Mouse (Mus musculus) Patski (cell line): ENCODE measurements around the gene Hs1bp3. TPM values are rescaled to one million over a fixed set of nuclear protein-coding genes. Genes with fewer than 3 reads are reported as not detected.
A peak's percentile ranks its signal among the peaks of the same experiment; 100 is the strongest.

Experiments used
- ATAC-seq: fragments of 100-300 bp; one replicate; pipeline ENCODE4 v1.8.0; 2021
- CTCF ChIA-PET: fragments of 350-600 bp; sonication (Branson Sonifier 250); formaldehyde crosslinking; loops from one replicate; lab custom pipeline; 2022; ENCODE audit warnings: inconsistent platforms; lab: Charles Lee
- POLR2A ChIA-PET: fragments of 350-600 bp; sonication (Branson Sonifier 250); formaldehyde crosslinking; loops from one replicate; lab custom pipeline; 2022; ENCODE audit warnings: antibody characterized with exemption, inconsistent platforms; lab: Charles Lee
- DNase-seq: peaks from one replicate; pipeline ENCODE4 v3.0.0-alpha.2; 2011; ENCODE audit warnings: low read depth, low spot score
- H3K27me3 ChIP-seq: fragments of 371-371 bp; one replicate; pipeline ENCODE4 v1.5.1; 2021
- CTCF ChIP-seq: fragments of 100-300 bp; IDR thresholded peaks from one replicate; pipeline ENCODE4 v1.5.1; 2021
- in situ Hi-C: fragments of 300-500 bp; cut with MboI; formaldehyde crosslinking; loops from 3 replicates; pipeline ENCODE4 v1.11.1; 2018; ENCODE audit warnings: low pct_unique_long_range_greater_than_20kb, mixed read lengths
- polyA plus RNA-seq: library from polyadenylated mRNA; unstranded; gene quantifications from one replicate; pipeline ENCODE4 v1.2.3, GENCODE M21; 2021

Gene Hs1bp3
- polyA plus RNA-seq, 1 experiment from 2014 or later: 34.4 TPM

DNA sequence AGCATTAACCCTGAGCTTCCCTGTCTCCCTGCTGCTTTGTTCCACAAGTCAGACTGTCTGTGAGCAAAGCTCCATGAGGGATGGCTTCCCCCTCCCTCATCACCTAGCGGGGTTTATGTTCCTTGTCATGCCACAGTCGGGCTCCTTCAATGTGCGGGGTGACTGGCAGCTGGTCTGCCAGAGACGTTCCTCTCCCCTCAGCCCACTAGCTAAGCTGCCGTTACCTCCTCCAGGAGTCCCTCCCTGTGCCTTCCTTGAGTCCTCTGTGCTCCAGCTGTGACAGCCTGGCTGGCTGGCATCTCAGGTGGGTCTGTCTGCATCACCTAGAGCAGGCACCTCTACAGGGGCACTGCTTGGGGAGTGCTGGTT, 18.9 kb downstream of the Hs1bp3 start:
- ChIA-PET POLR2A (interaction anchor here (1.2 kb wide), 1 partner anchor 166 kb away, joined by 7 read pairs; no protein-coding TSS in a partner anchor), CTCF (no interaction called here)
- ATAC-seq (no peak), DNase-seq (no peak)
- H3K27me3 ChIP-seq: no peaks in the 10 kb centered on the region
- in situ Hi-C loops: loop anchor here (5.0 kb wide), 1 partner anchor 45 kb away; no protein-coding TSS in a partner anchor
- no peak for TF ChIP-seq CTCF

DNA sequence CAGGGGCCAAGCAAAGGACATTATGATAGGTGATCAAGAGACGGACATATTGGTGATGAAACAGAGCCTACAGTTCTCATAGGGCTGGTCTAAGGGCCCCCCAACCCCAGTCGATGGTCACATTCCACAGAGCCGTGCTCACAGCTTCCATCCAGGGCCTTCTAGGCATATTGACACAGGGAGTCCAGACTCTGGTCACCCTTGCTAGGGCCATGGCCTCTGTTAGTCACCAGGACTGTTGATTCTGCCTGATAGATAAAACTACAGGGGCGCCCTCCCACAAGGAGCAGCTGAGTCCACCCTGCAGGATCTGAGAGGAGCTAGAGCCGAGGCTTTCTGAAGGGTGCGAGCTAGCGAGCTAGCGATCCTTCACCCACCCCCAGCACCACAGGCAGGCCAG, 20.4 kb downstream of the Hs1bp3 start:
- no peak for TF ChIP-seq CTCF
- CTCF ChIA-PET: interaction anchor here (1.0 to 2.2 kb wide), 6 partner anchors 12 to 212 kb away, joined by 3 to 13 read pairs (median 4); partner anchors contain the start of gene Rhob
- POLR2A ChIA-PET: interaction anchor here (1.2 to 1.5 kb wide), 4 partner anchors 17 to 166 kb away, joined by 3 to 9 read pairs (median 4); partner anchors contain the start of gene Rhob
- no peak for DNase-seq
- in situ Hi-C loops: loop anchor here (5.0 kb wide), 1 partner anchor 44 kb away; no protein-coding TSS in a partner anchor
- no peaks in the 10 kb centered on the region for H3K27me3 ChIP-seq
- peak; percentile 2 for ATAC-seq

DNA sequence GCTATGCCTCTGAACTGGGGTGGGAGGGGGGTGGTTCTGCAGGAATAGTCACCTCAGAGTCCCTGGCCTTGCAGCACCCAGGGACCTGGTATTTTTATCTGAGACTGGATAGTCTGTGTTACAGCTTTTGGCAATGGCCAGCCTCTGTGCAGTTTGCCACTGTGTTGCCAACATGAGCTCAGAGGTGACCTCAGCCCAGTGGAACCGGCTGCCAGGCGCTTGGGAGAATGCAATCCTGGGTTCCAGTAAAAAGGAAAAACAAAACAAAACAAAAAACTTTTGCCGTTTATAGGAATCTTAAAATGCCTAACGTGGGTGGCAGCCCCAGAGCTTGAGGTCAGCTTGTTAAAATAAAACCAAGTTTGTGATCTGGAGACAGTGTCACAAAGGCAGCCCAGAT, 21.0 kb downstream of the Hs1bp3 start:
- in situ Hi-C loops: loop anchor here (5.0 kb wide), 1 partner anchor 43 kb away; no protein-coding TSS in a partner anchor
- no peak for DNase-seq
- no peaks in the 10 kb centered on the region for H3K27me3 ChIP-seq
- ChIA-PET CTCF (interaction anchor here (1.0 to 2.2 kb wide), 5 partner anchors 13 to 212 kb away, joined by 3 to 13 read pairs (median 4); partner anchors contain the start of gene Rhob), POLR2A (interaction anchor here (1.0 to 1.5 kb wide), 5 partner anchors 16 to 165 kb away, joined by 3 to 5 read pairs (median 4); partner anchors contain the start of gene Rhob)
- no peak for TF ChIP-seq CTCF
- peak; percentile 77 for ATAC-seq

DNA sequence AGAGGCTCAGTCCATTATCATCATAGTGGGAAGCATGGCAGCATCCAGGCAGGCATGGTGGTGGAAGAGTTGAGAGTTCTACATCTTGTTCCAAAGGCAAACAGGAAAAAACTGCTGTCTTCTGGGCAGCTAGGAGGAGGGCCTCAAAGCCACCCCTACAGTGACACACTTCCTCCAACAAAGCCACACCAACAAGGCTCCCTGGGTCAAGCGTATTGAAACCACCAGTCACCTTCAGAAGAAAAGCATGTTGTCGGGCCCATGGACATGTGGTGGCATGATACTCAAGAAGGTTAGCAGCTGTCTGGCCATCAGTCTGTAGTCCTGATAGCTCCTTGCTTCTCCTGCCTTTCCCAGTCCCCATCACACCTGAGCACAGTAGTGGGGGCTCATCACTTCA, 22.3 kb downstream of the Hs1bp3 start:
- ATAC-seq (no peak), DNase-seq (no peak)
- CTCF ChIA-PET: interaction anchor here (1.0 to 1.5 kb wide), 3 partner anchors 42 to 118 kb away, joined by 3 read pairs; no protein-coding TSS in a partner anchor
- TF ChIP-seq CTCF: no peak
- POLR2A ChIA-PET: interaction anchor here (0.8 to 0.9 kb wide), 2 partner anchors 50 to 164 kb away, joined by 3 to 5 read pairs; partner anchors contain the start of gene Rhob
- no peaks in the 10 kb centered on the region for H3K27me3 ChIP-seq
- in situ Hi-C loops: no loop called here

DNA sequence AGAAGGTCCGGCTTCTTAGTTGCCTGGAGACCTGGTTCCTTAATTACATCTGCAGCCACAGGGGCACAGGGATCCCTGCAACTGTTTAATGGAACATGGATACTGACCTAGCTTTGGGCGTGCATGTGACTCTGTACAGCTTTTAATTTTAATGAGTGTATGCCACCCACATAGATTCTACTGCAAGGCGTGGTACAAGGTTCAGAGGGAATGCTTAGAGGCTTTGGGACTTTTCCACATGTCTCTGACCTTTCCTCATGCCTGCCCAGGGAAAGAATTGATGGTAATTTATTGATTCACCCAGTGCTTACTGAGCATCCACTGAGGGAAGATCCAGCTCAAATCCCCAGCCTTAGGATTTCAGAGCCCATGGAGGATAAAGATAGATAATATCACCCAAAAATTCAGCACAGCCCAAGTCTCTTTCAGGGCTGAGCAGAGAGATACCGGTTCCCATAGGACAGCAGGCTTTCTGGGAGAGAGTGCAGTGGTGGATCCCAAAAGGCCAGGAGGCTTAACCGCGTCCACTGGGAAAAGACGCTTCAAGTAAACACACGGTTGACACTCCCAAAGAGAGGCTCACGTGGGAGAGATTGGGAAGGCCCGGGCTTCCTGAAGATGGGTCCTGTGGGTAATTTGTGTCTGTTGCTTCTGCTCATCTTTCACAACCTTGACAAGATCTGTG, 23.5 kb downstream of the Hs1bp3 start:
- ATAC-seq: no peak
- in situ Hi-C loops: no loop called here
- POLR2A ChIA-PET: interaction anchor here (0.8 to 1.0 kb wide), 3 partner anchors 127 to 163 kb away, joined by 3 to 7 read pairs (median 5); partner anchors contain the start of gene Rhob
- no peak for DNase-seq
- CTCF ChIA-PET: interaction anchor here (0.8 to 1.2 kb wide), 2 partner anchors 10 to 165 kb away, joined by 3 read pairs; no protein-coding TSS in a partner anchor
- H3K27me3 ChIP-seq: no peaks in the 10 kb centered on the region
- no peak for TF ChIP-seq CTCF

DNA sequence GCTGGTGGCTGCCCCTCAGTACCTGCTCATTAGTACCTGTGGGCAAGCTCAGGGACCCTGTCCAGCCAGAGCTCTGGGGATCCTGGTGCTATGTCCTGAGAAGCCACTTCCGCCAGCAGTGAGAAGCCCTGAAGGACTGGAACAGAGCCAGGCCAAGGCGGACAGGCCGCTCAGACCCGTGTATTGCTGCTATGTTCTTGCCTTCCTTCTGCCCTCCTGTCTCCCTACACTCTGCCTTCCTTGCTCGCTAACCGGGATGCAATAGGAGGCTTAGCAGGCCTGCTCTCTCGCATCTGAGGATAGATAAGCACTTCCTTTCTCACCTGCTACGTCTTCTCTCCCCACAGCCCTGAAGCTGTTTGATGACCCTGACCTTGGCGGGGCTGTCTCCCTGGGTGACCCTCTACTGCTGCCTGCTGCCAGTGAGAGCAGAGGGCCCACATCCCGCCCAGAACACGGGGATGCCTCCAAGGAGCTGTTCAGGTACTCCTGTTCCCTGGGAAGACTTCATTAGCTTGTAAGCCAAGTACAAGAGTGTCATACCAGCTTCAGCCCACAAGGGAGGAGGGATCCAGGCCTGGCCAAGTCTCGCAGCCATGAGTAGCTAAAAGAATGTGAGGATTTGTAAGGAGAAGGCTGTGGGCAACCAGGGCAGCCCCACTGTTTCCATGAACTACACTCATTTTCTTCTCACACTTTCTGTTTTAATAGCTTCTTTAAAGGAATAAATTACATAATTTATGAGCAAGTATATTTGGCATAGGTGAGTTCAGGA, 24.2 kb downstream of the Hs1bp3 start:
- H3K27me3 ChIP-seq: no peaks in the 10 kb centered on the region
- no peak for TF ChIP-seq CTCF
- POLR2A ChIA-PET: interaction anchor here (0.8 to 1.0 kb wide), 3 partner anchors 127 to 161 kb away, joined by 3 to 7 read pairs (median 3); no protein-coding TSS in a partner anchor
- in situ Hi-C loops: no loop called here
- CTCF ChIA-PET: interaction anchor here (1.1 to 1.7 kb wide), 3 partner anchors 9 to 163 kb away, joined by 3 to 4 read pairs (median 3); partner anchors contain the start of gene Rhob
- no peak for ATAC-seq
- no peak for DNase-seq

DNA sequence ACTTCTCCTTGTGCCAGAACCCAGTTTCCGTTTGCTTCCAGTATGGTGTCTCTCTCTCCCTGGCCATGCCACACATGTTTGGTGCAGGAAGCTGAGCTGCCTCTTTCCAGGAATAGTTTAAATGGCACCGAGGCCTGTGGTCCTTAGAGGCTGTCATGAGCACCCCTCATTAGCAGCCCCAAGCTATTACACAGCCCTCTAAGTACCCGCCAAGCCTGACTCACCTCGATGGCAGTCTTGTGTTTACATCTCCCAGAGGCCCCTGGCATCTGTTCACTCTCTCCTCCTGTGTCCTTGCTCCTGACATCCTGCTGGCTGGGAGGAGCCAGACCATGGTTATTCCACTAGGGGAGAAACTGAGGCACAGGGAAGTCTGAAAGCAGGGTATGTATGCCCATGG, 25.3 kb downstream of the Hs1bp3 start:
- ATAC-seq: peak; percentile 31
- peak; percentile 51 for DNase-seq
- in situ Hi-C loops: no loop called here
- no peak for TF ChIP-seq CTCF
- POLR2A ChIA-PET: no interaction called here
- CTCF ChIA-PET: interaction anchor here (1.7 to 1.8 kb wide), 3 partner anchors 40 to 162 kb away, joined by 4 to 6 read pairs (median 5); partner anchors contain the start of gene Rhob
- no peaks in the 10 kb centered on the region for H3K27me3 ChIP-seq

DNA sequence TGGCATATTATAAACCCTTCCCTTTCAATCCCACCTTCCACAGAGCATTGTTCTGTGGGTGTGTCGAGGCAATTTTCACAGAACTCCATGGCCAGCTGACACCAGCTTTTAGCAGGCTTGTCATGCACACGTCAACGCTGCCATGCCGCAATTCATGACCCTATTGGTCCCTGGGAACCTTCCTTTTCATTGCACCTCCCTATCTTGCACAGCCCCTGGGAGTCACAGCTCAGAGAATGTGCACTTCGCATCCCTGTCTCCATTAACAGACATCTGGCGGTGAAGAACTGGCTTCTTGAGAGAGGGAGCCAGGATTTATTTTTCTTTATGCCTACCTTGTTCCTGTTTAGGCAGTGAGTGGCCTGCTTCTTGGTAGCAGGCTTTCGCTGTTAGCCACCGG, 25.7 kb downstream of the Hs1bp3 start:
- ChIA-PET CTCF (interaction anchor here (1.7 to 1.8 kb wide), 3 partner anchors 39 to 161 kb away, joined by 4 to 6 read pairs (median 5); partner anchors contain the start of gene Rhob), POLR2A (no interaction called here)
- DNase-seq (no peak), ATAC-seq (no peak)
- no peaks in the 10 kb centered on the region for H3K27me3 ChIP-seq
- TF ChIP-seq CTCF: no peak
- in situ Hi-C loops: no loop called here

DNA sequence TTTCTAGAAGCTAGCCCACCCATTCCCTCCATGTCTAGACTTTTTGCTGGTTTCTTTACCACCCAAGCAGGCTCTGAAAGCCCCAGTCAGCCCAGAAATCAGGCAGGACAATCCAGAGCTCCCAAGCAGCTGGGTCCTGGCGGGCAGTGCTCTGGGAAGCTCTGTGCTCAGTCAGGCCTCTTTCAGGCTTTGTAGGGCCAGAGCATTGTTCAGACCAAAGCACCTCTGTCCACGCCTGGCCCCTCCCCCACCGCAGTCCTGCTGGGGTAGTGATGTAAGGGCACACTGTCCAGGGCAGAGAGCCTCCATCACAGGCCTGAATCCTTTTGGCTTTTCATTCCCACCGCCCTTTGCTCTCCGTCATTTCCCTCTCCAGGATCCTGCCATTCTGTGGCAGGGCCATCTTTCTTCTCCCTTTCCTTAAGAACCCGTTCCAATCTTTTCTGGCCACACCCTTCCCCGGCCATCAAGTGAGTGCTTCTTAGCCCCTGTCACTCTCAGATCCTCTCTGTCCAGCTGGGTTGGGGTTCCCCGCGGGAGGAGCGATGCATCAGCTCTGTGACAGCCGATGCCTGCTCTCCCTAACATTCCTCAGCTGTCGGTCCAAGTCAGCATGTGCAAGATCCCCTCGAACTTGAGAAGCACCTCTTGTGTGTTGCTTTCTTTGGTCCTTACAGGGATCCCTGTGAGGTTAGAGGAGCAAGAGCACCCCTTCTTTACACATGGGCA, 26.5 kb downstream of the Hs1bp3 start:
- TF ChIP-seq CTCF: no peak
- in situ Hi-C loops: no loop called here
- ChIA-PET POLR2A (interaction anchor here (0.5 to 1.3 kb wide), 2 partner anchors 38 to 157 kb away, joined by 3 read pairs; no protein-coding TSS in a partner anchor), CTCF (interaction anchor here (1.7 to 1.8 kb wide), 2 partner anchors 38 to 159 kb away, joined by 5 to 6 read pairs; no protein-coding TSS in a partner anchor)
- no peak for DNase-seq
- no peak for ATAC-seq
- no peaks in the 10 kb centered on the region for H3K27me3 ChIP-seq
